Mouse (Mus musculus) erythroid progenitor cell, adult 5-6 weeks (primary cell): ENCODE results near the gene Gm10203. TPM values are rescaled to one million over a fixed set of nuclear protein-coding genes. Genes with fewer than 3 reads are reported as not detected.
A peak's percentile ranks its signal among the peaks of the same experiment; 100 is the strongest.
"Not testable (repeated sequence)": the region's sequence is repeated elsewhere in the genome, so short reads cannot be mapped to it uniquely, and the experiment has no call there.

Experiments used
- ATAC-seq: replicated peaks from 2 replicates; pipeline ENCODE4 v1.8.0; 2016; ENCODE audit warnings: moderate number of reproducible peaks, mild to moderate bottlenecking, moderate TSS enrichment, inconsistent platforms; ENCODE audit not compliant: poor library complexity, low FRiP score, severe bottlenecking
- total RNA-seq, 2 experiments: library from RNA; stranded (forward) in 1 of 2; stranded (reverse) in 1 of 2; fragments of 150-400 nt in 1 of 2; fragments of 186-747, 209-891 nt in 1 of 2; gene quantifications; 2 replicates each; pipeline versions ENCODE4 v1.2.3 to v1.2.4; 2015 to 2017; ENCODE audit warnings: low replicate concordance in 2 of 2

Gene Gm10203
- total RNA-seq, 2 experiments from 2014 or later = not detected

- no peak for ATAC-seq
Observed at GRCm38 (mm10) chr6:149132311-149133077, 2.5 kb downstream of the Gm10203 start.

- no peak for ATAC-seq
Observed at GRCm38 (mm10) chr6:149134391-149135150, 4.6 kb downstream of the Gm10203 start.

GRCm38 (mm10) chr6:149135631-149136030 is 5.7 kb downstream of the Gm10203 start:
- no peak for ATAC-seq

GRCm38 (mm10) chr6:149137936-149138335 is 8.0 kb downstream of the Gm10203 start:
- no peak for ATAC-seq

GRCm38 (mm10) chr6:149139011-149139410 is 9.0 kb downstream of the Gm10203 start:
- ATAC-seq = no peak

- ATAC-seq = no peak
Observed at GRCm38 (mm10) chr6:149139471-149139870, 9.5 kb downstream of the Gm10203 start, which contains the start of gene Etfbkmt. TSS of gene Etfbkmt (plus strand) at chr6:149139849.

GRCm38 (mm10) chr6:149141393-149142173 is 11.6 kb downstream of the Gm10203 start:
- peak; percentile 96 for ATAC-seq

- no peak for ATAC-seq
Observed at GRCm38 (mm10) chr6:149145143-149145542, 15.2 kb downstream of the Gm10203 start.

GRCm38 (mm10) chr6:149148436-149149229 is 18.7 kb downstream of the Gm10203 start:
- no peak for ATAC-seq

- no peak for ATAC-seq
Observed at GRCm38 (mm10) chr6:149152119-149152518, 22.1 kb downstream of the Gm10203 start.

- no peak for ATAC-seq
Observed at GRCm38 (mm10) chr6:149153473-149154115, 23.6 kb downstream of the Gm10203 start.

- no peak for ATAC-seq
Observed at GRCm38 (mm10) chr6:149154116-149155030, 24.4 kb downstream of the Gm10203 start.

GRCm38 (mm10) chr6:149155031-149155841 is 25.3 kb downstream of the Gm10203 start:
- ATAC-seq = no peak

- not testable (repeated sequence) for ATAC-seq
Observed at GRCm38 (mm10) chr6:149167038-149167437, 37.1 kb downstream of the Gm10203 start.

- ATAC-seq = no peak
Observed at GRCm38 (mm10) chr6:149167672-149168071, 37.7 kb downstream of the Gm10203 start.

GRCm38 (mm10) chr6:149168436-149168835 is 38.5 kb downstream of the Gm10203 start:
- ATAC-seq = no peak

- not testable (repeated sequence) for ATAC-seq
Observed at GRCm38 (mm10) chr6:149169965-149170364, 40.0 kb downstream of the Gm10203 start.
